Mouse (Mus musculus): ENCODE data around the gene Pds5b. TPM values are rescaled to one million over a fixed set of nuclear protein-coding genes. Genes with fewer than 3 reads are reported as not detected.
"Not testable (repeated sequence)": the region's sequence is repeated elsewhere in the genome, so short reads cannot be mapped to it uniquely, and the experiment has no call there.

The Pds5b gene
- total RNA-seq, 1 experiment from 2014 or later = 27.9 TPM

DNA sequence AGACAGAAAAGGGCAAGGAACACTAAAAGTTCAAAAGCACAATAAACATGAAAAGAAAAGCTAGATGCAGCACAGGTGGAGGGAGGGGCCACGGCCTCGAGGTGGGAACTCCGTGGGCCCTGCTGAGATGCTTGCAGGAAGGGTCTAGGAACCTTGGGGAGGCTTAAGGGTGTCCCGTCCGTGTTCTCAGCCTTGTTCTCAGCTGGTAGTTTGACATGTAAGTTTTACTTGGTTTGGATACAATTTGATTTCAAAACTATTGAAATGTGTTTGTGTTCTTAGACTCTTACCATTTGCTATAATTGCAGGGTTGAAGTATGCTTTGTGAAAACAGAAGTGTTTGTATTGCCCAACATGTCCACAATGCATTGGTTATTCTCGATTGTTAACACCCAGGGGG is 149.2 kb downstream of the Pds5b start:
- DNase-seq = no peak

- no peak for DNase-seq
Observed at GRCm38 (mm10) chr5:150823361-150823760, 149.8 kb downstream of the Pds5b start.

DNA sequence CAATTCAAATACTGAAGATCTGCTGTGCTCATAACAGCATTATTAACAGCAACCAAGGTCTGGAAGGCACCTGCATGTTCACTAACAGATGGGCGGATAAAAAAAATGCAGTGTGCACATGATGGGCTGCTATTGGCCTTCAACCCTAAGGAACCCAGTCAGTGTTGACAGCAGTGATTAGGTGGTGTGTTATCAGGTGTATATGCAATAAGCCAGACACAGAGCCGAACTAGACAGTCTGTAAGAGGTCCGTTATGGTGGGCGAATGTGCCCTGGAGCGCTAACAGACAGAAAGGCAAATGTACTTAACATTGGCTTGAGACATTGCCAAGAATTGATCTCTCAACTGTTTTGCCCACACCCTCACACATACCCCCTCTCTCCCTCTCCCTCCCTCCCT is 156.0 kb downstream of the Pds5b start:
- DNase-seq = no peak

- no peak for DNase-seq
Observed at GRCm38 (mm10) chr5:150830718-150831117, 157.2 kb downstream of the Pds5b start.

- no peak for DNase-seq
Observed at GRCm38 (mm10) chr5:150836782-150837181, 163.2 kb downstream of the Pds5b start.

GRCm38 (mm10) chr5:150839688-150840541 is 166.4 kb downstream of the Pds5b start:
- DNase-seq = peak; percentile 64

- peak; percentile 45 for DNase-seq
Observed at GRCm38 (mm10) chr5:150840596-150840995, 167.1 kb downstream of the Pds5b start.

- DNase-seq = no peak
Observed at GRCm38 (mm10) chr5:150845961-150846360, 172.4 kb downstream of the Pds5b start.

GRCm38 (mm10) chr5:150850821-150851220 is 177.3 kb downstream of the Pds5b start:
- DNase-seq = no peak

DNA sequence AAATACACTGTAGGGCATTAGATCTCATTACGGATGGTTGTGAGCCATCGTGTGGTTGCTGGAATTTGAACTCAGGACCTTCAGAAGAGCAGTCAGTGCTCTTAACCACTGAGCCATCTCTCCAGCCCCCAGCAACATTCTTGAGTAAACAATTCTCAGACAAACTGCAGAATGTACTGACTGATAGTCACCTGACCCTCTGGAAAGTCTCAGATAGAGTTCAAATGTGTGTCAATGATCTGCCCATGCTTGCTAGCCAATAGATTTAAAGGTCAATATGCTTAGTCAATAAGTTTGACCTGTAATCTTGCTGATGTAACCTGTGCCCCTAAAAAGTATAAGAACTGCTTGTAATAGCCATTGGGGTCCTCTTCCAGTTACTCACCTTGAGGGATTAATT is 178.6 kb downstream of the Pds5b start:
- not testable (repeated sequence) for DNase-seq

DNA sequence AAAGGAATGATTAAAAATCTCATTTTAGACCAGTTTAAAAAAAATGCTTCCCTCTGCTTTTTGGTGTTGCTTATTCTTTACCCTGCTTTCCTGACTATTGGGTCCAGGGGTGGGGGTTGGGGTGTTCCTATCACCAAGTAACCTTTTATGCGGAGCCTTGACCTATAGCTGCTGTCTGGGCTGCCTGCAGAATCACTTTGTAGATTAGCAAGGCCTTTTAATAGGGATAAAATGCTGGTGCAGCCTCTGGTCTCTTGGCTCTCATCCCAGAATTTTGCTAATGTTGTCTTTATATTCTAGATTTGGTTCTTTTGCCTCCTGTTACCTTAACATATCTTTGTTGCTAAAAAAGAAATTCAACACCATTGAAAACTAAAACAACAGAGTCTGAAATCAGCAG is 181.0 kb downstream of the Pds5b start:
- peak; percentile 72 for DNase-seq

DNA sequence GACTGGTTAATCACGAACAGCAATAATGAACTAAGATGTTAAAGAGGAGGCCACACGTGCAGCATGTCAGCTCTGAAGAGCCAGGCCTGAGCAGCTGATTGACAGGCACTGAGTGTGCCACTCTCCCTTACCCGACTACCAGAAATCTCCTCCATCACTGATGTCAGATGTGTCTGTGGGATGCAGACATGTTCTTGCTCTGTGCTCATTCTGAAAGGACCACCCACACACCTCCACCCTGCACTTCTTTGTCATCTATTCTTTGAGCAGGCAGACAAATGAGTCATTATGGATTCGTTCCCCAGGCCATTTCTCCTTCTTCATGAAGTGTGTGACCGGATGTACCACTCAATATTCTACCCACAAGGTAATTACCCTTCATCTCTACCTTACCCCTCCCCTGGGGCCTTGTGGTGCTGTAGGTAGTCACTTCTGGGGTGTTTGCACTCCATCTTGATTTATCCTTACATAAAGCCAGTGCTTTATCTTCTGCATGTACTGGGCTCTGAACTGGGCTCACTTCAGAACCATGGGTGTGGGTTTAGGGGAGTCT is 186.2 kb downstream of the Pds5b start:
- DNase-seq = no peak

Other genes with a start within 250 kb of the Pds5b start
- not detected in 2 replicates for gene Zar1l, start 155.6 kb upstream of the Pds5b start, total RNA-seq (2021)
- 6.2 and 10.8 TPM in 2 replicates for gene Brca2, start 151.1 kb upstream of the Pds5b start, total RNA-seq (2021)
- 42.5 and 47.1 TPM in 2 replicates for gene N4bp2l1, start 76.6 kb upstream of the Pds5b start, total RNA-seq (2021)
- 71.7 and 76.7 TPM in 2 replicates for gene N4bp2l2, start 7.6 kb upstream of the Pds5b start, total RNA-seq (2021)